Mouse (Mus musculus) lung, postnatal 0 days (tissue): Measurements from ENCODE around the gene Nhlrc2.

Source experiments
- CTCF ChIP-seq: IDR thresholded peaks from 2 replicates; pipeline ENCODE4 v1.5.1; 2016; ENCODE audit warnings: antibody characterized with exemption, mild to moderate bottlenecking
- EP300 ChIP-seq: IDR thresholded peaks from 2 replicates; pipeline ENCODE4 v1.6.1; 2016; ENCODE audit warnings: antibody characterized with exemption, mild to moderate bottlenecking, control low read depth

GRCm38 (mm10) chr19:56562433-56563138, 14.5 kb downstream of the Nhlrc2 start:
- TF ChIP-seq CTCF (no peak), EP300 (no peak)
